Mouse (Mus musculus) embryonic facial prominence, embryonic 13.5 days (tissue): ENCODE measurements around the gene Lrp4. TPM values are rescaled to one million over a fixed set of nuclear protein-coding genes. Genes with fewer than 3 reads are reported as not detected.

ENCODE experiments used
- ATAC-seq: fragments of 200-750 bp; cut with Nextera tagmentation; 2 replicates; pipeline ENCODE4 v1.8.0; 2017; ENCODE audit warnings: low read depth; ENCODE audit not compliant: insufficient number of reproducible peaks, insufficient read depth, low FRiP score, low TSS enrichment
- H3K27ac ChIP-seq: fragments of 300-500 bp; sonication (generic); 2 replicates; pipeline ENCODE4 v1.5.1; 2015; ENCODE audit warnings: moderate library complexity, mild to moderate bottlenecking, inconsistent platforms
- H3K27me3 ChIP-seq: fragments of 300-500 bp; sonication (generic); 2 replicates; pipeline ENCODE4 v1.6.1; 2015; ENCODE audit warnings: mild to moderate bottlenecking, inconsistent platforms
- H3K36me3 ChIP-seq: fragments of 300-500 bp; sonication (generic); 2 replicates; pipeline ENCODE4 v1.6.1; 2015; ENCODE audit warnings: mild to moderate bottlenecking, inconsistent platforms
- H3K4me1 ChIP-seq: fragments of 300-500 bp; sonication (generic); 2 replicates; pipeline ENCODE4 v1.6.1; 2015; ENCODE audit warnings: inconsistent platforms
- H3K4me2 ChIP-seq: fragments of 300-500 bp; sonication (generic); 2 replicates; pipeline ENCODE4 v1.6.1; 2015; ENCODE audit warnings: moderate library complexity, mild to moderate bottlenecking, inconsistent platforms
- H3K4me3 ChIP-seq: fragments of 300-500 bp; sonication (generic); 2 replicates; pipeline ENCODE4 v1.5.1; 2015; ENCODE audit warnings: mild to moderate bottlenecking, inconsistent platforms
- H3K9ac ChIP-seq: fragments of 300-500 bp; sonication (generic); 2 replicates; pipeline ENCODE4 v1.6.1; 2015; ENCODE audit warnings: mild to moderate bottlenecking, inconsistent platforms
- H3K9me3 ChIP-seq: fragments of 300-500 bp; sonication (generic); 2 replicates; pipeline ENCODE4 v1.6.1; 2016; ENCODE audit warnings: inconsistent platforms
- whole genome bisulfite sequencing: fragments of 180-500 bp; shearing (Covaris S2); methylation state at CpG from one replicate; pipeline ENCODE4 v1.1.7; 2015; ENCODE audit warnings: mixed read lengths; 5-methylcytosine and 5-hydroxymethylcytosine counted together
- polyA plus RNA-seq: library from polyadenylated mRNA; unstranded; fragments of >200 nt; fragmentation: Nextera tagmentation; extraction: Ambion mirVana; gene quantifications from 2 replicates; pipeline ENCODE4 v1.2.1, GENCODE M21; 2015

Lrp4 gene
- polyA plus RNA-seq, result 9.1 and 9.6 TPM in 2 replicates

GRCm38 (mm10) chr2:91457259-91457655, at the start of gene Lrp4:
Gene Lrp4 (plus strand): TSS chr2:91457511.
- Histone ChIP-seq H3K9ac (peak within 1 kb of the TSS; percentile 87), H3K4me2 (peak within 1 kb of the TSS; percentile 78), H3K4me1 (peaks cover 30% of the 10 kb centered on the region), H3K9me3 (no peaks in the 10 kb centered on the region), H3K36me3 (no peaks in the 10 kb centered on the region), H3K27me3 (no peaks in the 10 kb centered on the region; the same call in 1 of the 2 replicates), H3K27ac (peak within 1 kb of the TSS; percentile 96), H3K4me3 (peak within 1 kb of the TSS; percentile 74)
- WGBS, result 0% methylated on average over 25 of the region's 36 CpGs
- peak; percentile 76 for ATAC-seq

GRCm38 (mm10) chr2:91408031-91408430, 49.3 kb upstream of the Lrp4 start:
- no peak for ATAC-seq
- no peak overlapping the region for H3K4me2 ChIP-seq
- 68% methylated on average over 2 of the region's 2 CpGs for WGBS
- H3K9ac ChIP-seq, result no peak overlapping the region
- H3K27ac ChIP-seq, result no peak overlapping the region
- H3K4me3 ChIP-seq, result no peak overlapping the region
- H3K4me1 ChIP-seq, result peaks cover 18% of the 10 kb centered on the region
- no peaks in the 10 kb centered on the region for H3K27me3 ChIP-seq
- no peaks in the 10 kb centered on the region for H3K36me3 ChIP-seq
- no peaks in the 10 kb centered on the region for H3K9me3 ChIP-seq

- Histone ChIP-seq H3K4me1 (peaks cover 21% of the 10 kb centered on the region), H3K36me3 (no peaks in the 10 kb centered on the region), H3K4me2 (peak overlapping the region; percentile 10; the same call in 1 of the 2 replicates), H3K9me3 (no peaks in the 10 kb centered on the region), H3K4me3 (no peak overlapping the region), H3K27ac (peak overlapping the region; percentile 79), H3K9ac (no peak overlapping the region), H3K27me3 (no peaks in the 10 kb centered on the region)
- 22% methylated on average over 2 of the region's 2 CpGs for WGBS
- ATAC-seq, result peak; percentile 80
Observed at GRCm38 (mm10) chr2:91411473-91411872, 45.8 kb upstream of the Lrp4 start.

GRCm38 (mm10) chr2:91412361-91412760, 45.0 kb upstream of the Lrp4 start:
- Histone ChIP-seq H3K9ac (no peak overlapping the region), H3K27me3 (no peaks in the 10 kb centered on the region), H3K27ac (peak overlapping the region; percentile 79), H3K36me3 (no peaks in the 10 kb centered on the region), H3K4me3 (no peak overlapping the region), H3K9me3 (no peaks in the 10 kb centered on the region), H3K4me2 (no peak overlapping the region), H3K4me1 (peaks cover 21% of the 10 kb centered on the region)
- 59% methylated on average over 5 of the region's 5 CpGs for WGBS
- no peak for ATAC-seq

GRCm38 (mm10) chr2:91413811-91414210, 43.5 kb upstream of the Lrp4 start:
- 87% methylated on average over 1 of the region's 1 CpGs for WGBS
- H3K27ac ChIP-seq, result no peak overlapping the region
- H3K4me2 ChIP-seq, result no peak overlapping the region
- H3K9me3 ChIP-seq, result no peaks in the 10 kb centered on the region
- H3K9ac ChIP-seq, result no peak overlapping the region
- no peaks in the 10 kb centered on the region for H3K27me3 ChIP-seq
- peaks cover 21% of the 10 kb centered on the region for H3K4me1 ChIP-seq
- H3K4me3 ChIP-seq, result no peak overlapping the region
- ATAC-seq, result no peak
- H3K36me3 ChIP-seq, result no peaks in the 10 kb centered on the region

GRCm38 (mm10) chr2:91421641-91422040, 35.7 kb upstream of the Lrp4 start:
- 89% methylated on average over 5 of the region's 5 CpGs for WGBS
- 0 out of 2 replicates have a peak, but pooled peaks cover 3% of the 10 kb centered on the region for H3K4me1 ChIP-seq
- H3K9me3 ChIP-seq, result no peaks in the 10 kb centered on the region
- no peak overlapping the region for H3K9ac ChIP-seq
- H3K27me3 ChIP-seq, result no peaks in the 10 kb centered on the region
- ATAC-seq, result no peak
- peaks cover 25% of the 10 kb centered on the region for H3K36me3 ChIP-seq
- H3K27ac ChIP-seq, result no peak overlapping the region
- H3K4me2 ChIP-seq, result no peak overlapping the region
- H3K4me3 ChIP-seq, result no peak overlapping the region

GRCm38 (mm10) chr2:91424061-91424720, 33.1 kb upstream of the Lrp4 start:
- no peaks in the 10 kb centered on the region for H3K9me3 ChIP-seq
- peak overlapping the region; percentile 22; the same call in 1 of the 2 replicates for H3K27ac ChIP-seq
- H3K4me2 ChIP-seq, result no peak overlapping the region
- H3K9ac ChIP-seq, result no peak overlapping the region
- H3K4me3 ChIP-seq, result no peak overlapping the region
- peaks cover 25% of the 10 kb centered on the region for H3K36me3 ChIP-seq
- no peaks in the 10 kb centered on the region for H3K27me3 ChIP-seq
- ATAC-seq, result no peak
- 79% methylated on average over 7 of the region's 7 CpGs for WGBS
- H3K4me1 ChIP-seq, result 0 out of 2 replicates have a peak, but pooled peaks cover 4% of the 10 kb centered on the region

GRCm38 (mm10) chr2:91426321-91426720, 31.0 kb upstream of the Lrp4 start:
- Histone ChIP-seq H3K27ac (no peak overlapping the region; the same call in 1 of the 2 replicates), H3K9ac (no peak overlapping the region), H3K36me3 (peaks cover 6% of the 10 kb centered on the region), H3K27me3 (no peaks in the 10 kb centered on the region), H3K9me3 (no peaks in the 10 kb centered on the region), H3K4me1 (peaks cover 13% of the 10 kb centered on the region), H3K4me3 (no peak overlapping the region), H3K4me2 (no peak overlapping the region)
- no peak for ATAC-seq
- 77% methylated on average over 1 of the region's 1 CpGs for WGBS

GRCm38 (mm10) chr2:91429146-91429545, 28.2 kb upstream of the Lrp4 start:
- no peak for ATAC-seq
- Histone ChIP-seq H3K36me3 (no peaks in the 10 kb centered on the region), H3K4me1 (peaks cover 13% of the 10 kb centered on the region), H3K9me3 (no peaks in the 10 kb centered on the region), H3K4me2 (no peak overlapping the region), H3K9ac (no peak overlapping the region), H3K4me3 (no peak overlapping the region), H3K27me3 (no peaks in the 10 kb centered on the region), H3K27ac (no peak overlapping the region)
- 76% methylated on average over 3 of the region's 3 CpGs for WGBS

- H3K9me3 ChIP-seq, result no peaks in the 10 kb centered on the region
- 0 out of 2 replicates have a peak overlapping the region, but pooled peaks have one; percentile 5 for H3K27ac ChIP-seq
- H3K4me3 ChIP-seq, result no peak overlapping the region
- ATAC-seq, result no peak
- 0 out of 2 replicates have a peak overlapping the region, but pooled peaks have one; percentile 0 for H3K9ac ChIP-seq
- peak overlapping the region; percentile 19; the same call in 1 of the 2 replicates for H3K4me2 ChIP-seq
- peaks cover 13% of the 10 kb centered on the region for H3K4me1 ChIP-seq
- 29% methylated on average over 9 of the region's 9 CpGs for WGBS
- no peaks in the 10 kb centered on the region for H3K27me3 ChIP-seq
- H3K36me3 ChIP-seq, result no peaks in the 10 kb centered on the region
Observed at GRCm38 (mm10) chr2:91429915-91430599, 27.3 kb upstream of the Lrp4 start.

- Histone ChIP-seq H3K9ac (0 out of 2 replicates have a peak overlapping the region, but pooled peaks have one; percentile 0), H3K36me3 (no peaks in the 10 kb centered on the region), H3K4me1 (peaks cover 13% of the 10 kb centered on the region), H3K4me3 (no peak overlapping the region), H3K27me3 (no peaks in the 10 kb centered on the region), H3K27ac (0 out of 2 replicates have a peak overlapping the region, but pooled peaks have one; percentile 5), H3K4me2 (peak overlapping the region; percentile 19; the same call in 1 of the 2 replicates), H3K9me3 (no peaks in the 10 kb centered on the region)
- ATAC-seq, result no peak
- 39% methylated on average over 6 of the region's 6 CpGs for WGBS
Observed at GRCm38 (mm10) chr2:91430600-91430919, 26.8 kb upstream of the Lrp4 start.

GRCm38 (mm10) chr2:91436713-91437112, 20.6 kb upstream of the Lrp4 start:
- WGBS, result 85% methylated on average over 8 of the region's 8 CpGs

More at GRCm38 (mm10) chr2:91436713-91437112, 20.6 kb upstream of the Lrp4 start:
- Histone ChIP-seq H3K27ac (no peak overlapping the region), H3K4me2 (no peak overlapping the region), H3K9ac (no peak overlapping the region), H3K4me1 (no peaks in the 10 kb centered on the region), H3K27me3 (no peaks in the 10 kb centered on the region), H3K4me3 (no peak overlapping the region), H3K9me3 (no peaks in the 10 kb centered on the region), H3K36me3 (no peaks in the 10 kb centered on the region)
- no peak for ATAC-seq
